Comparison of ENCODE assay signal across 9 mouse cellular contexts in the genomic region with DNA sequence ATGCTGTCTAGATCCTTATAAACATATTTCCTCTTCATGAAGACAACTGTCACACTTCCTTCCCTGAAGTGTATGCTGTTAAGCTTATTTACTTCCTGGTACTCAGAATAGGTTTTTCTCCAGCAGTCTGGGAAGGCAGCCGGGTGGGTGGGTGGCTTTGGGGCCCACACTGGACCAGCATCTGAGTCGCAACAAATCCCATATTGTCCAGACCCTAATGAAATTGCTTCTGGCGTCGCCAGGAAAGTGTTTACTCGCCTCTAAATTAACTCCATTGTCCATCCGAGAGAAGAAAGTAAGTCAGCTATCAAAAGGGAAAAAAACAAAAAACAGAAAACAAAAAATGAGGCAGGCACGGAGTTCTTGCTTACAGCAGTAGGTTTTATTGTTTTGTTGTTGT.
DNase-seq lines count a peak whose midpoint lies in the region; ATAC-seq lines count a peak whose summit lies in the region.
"Had no signal": no experiment of that assay in that cellular context is flagged by ENCODE, and none has a peak within 500 bp of the region (broad histone marks: within the 10 kb centered on the region; RNA-seq: fewer than 3 reads in every experiment).

No protein-coding gene starts in this region.

- WGBS in forebrain, embryonic 10.5 days: 4% methylated on average over 7 of the region's 7 CpGs
- whole genome bisulfite sequencing in intestine, embryonic 14.5 days: 30% methylated on average over 7 of the region's 7 CpGs
- 2% methylated on average over 7 of the region's 7 CpGs for whole genome bisulfite sequencing in neural tube, embryonic 14.5 days

- no peak for ATAC-seq in intestine, embryonic 14.5 days (replicated peaks; ENCODE audit: low FRiP score, low TSS enrichment, low read depth)
- ATAC-seq in neural tube, embryonic 14.5 days (ENCODE audit: low read depth): no peak
- no peak for ATAC-seq in monocyte, adult 5-6 weeks (replicated peaks; ENCODE audit: insufficient number of reproducible peaks, low FRiP score, low TSS enrichment, poor library complexity, severe bottlenecking)

- no peaks in the 10 kb centered on the region for H3K9me3 ChIP-seq in forebrain, embryonic 10.5 days
- no peaks in the 10 kb centered on the region for H3K9me3 ChIP-seq in intestine, embryonic 14.5 days (ENCODE audit: control insufficient read depth, low read length)
- no peaks in the 10 kb centered on the region for H3K9me3 ChIP-seq in neural tube, embryonic 14.5 days (ENCODE audit: control insufficient read depth, low read length)
- H3K9me3 ChIP-seq: liver, embryonic 15.5 days had no signal

- 0 out of 2 replicates have a peak, but pooled peaks cover 16% of the 10 kb centered on the region for H3K27me3 ChIP-seq in forebrain, embryonic 10.5 days (ENCODE audit: poor library complexity, severe bottlenecking)
- H3K27me3 ChIP-seq in intestine, embryonic 14.5 days (replicated peaks; ENCODE audit: control insufficient read depth, insufficient read depth, low read length): no peaks in the 10 kb centered on the region
- no peaks in the 10 kb centered on the region for H3K27me3 ChIP-seq in neural tube, embryonic 14.5 days (ENCODE audit: control insufficient read depth, insufficient read depth, low read length)

- H3K4me3 ChIP-seq in forebrain, embryonic 10.5 days: peak overlapping the region; percentile 49
- H3K4me3 ChIP-seq in intestine, embryonic 14.5 days (ENCODE audit: low read depth, low read length): no peak overlapping the region
- peak overlapping the region; percentile 32 for H3K4me3 ChIP-seq in neural tube, embryonic 14.5 days (ENCODE audit: low read depth, low read length)

- H3K36me3 ChIP-seq in forebrain, embryonic 10.5 days (replicated peaks): no peaks in the 10 kb centered on the region
- H3K36me3 ChIP-seq in intestine, embryonic 14.5 days (ENCODE audit: control insufficient read depth, insufficient read depth, low read length): no peaks in the 10 kb centered on the region
- H3K36me3 ChIP-seq in neural tube, embryonic 14.5 days (ENCODE audit: control insufficient read depth, insufficient read depth, low read length): no peaks in the 10 kb centered on the region
- H3K36me3 ChIP-seq: liver, embryonic 15.5 days had no signal

- H3K9ac ChIP-seq in intestine, embryonic 14.5 days (ENCODE audit: low read length): no peak overlapping the region
- H3K9ac ChIP-seq in neural tube, embryonic 14.5 days (replicated peaks; ENCODE audit: low read depth, low read length): no peak overlapping the region
- H3K9ac ChIP-seq: liver, embryonic 15.5 days had no signal

- DNase-seq in layer of hippocampus, adult 9-11 months: peak; percentile 8
- DNase-seq in layer of hippocampus, postnatal 36 days: no peak
- DNase-seq in forebrain, embryonic 10.5 days (ENCODE audit: extremely low spot score, low spot score): no peak
- no peak for DNase-seq in intestine, embryonic 14.5 days (ENCODE audit: low spot score)
- DNase-seq in spleen, adult 12 weeks (ENCODE audit: low spot score): no peak
- no peak for DNase-seq in cerebellum, adult 18-20 months

- peak overlapping the region; percentile 91 for H3K27ac ChIP-seq in forebrain, embryonic 10.5 days
- H3K27ac ChIP-seq in intestine, embryonic 14.5 days (ENCODE audit: low read depth): 0 out of 2 replicates have a peak overlapping the region, but pooled peaks have one; percentile 69
- H3K27ac ChIP-seq in neural tube, embryonic 14.5 days (ENCODE audit: low read depth, low read length): peak overlapping the region; percentile 81; the same call in 1 of the 2 replicates
- H3K27ac ChIP-seq: liver, embryonic 15.5 days had no signal

- H3K4me2 ChIP-seq in intestine, embryonic 14.5 days (ENCODE audit: low read length): peak overlapping the region; percentile 62
- peak overlapping the region; percentile 78 for H3K4me2 ChIP-seq in neural tube, embryonic 14.5 days (ENCODE audit: low read depth, low read length)

- peaks cover 28% of the 10 kb centered on the region for H3K4me1 ChIP-seq in forebrain, embryonic 10.5 days
- peaks cover 10% of the 10 kb centered on the region; the same call in 1 of the 2 replicates for H3K4me1 ChIP-seq in intestine, embryonic 14.5 days (replicated peaks; ENCODE audit: control insufficient read depth, insufficient read depth, low read length)
- peaks cover 5% of the 10 kb centered on the region; the same call in 1 of the 2 replicates for H3K4me1 ChIP-seq in neural tube, embryonic 14.5 days (ENCODE audit: control insufficient read depth, insufficient read depth, low read length)
- H3K4me1 ChIP-seq: liver, embryonic 15.5 days had no signal
